Mouse (Mus musculus): ENCODE data around the gene Ttll1.
"Not testable (repeated sequence)": the region's sequence is repeated elsewhere in the genome, so short reads cannot be mapped to it uniquely, and the experiment has no call there.

The Ttll1 gene

GRCm38 (mm10) chr15:83523196-83523595 lies 12.5 kb upstream of the Ttll1 start:
- DNase-seq: no peak

- DNase-seq: no peak
Observed at GRCm38 (mm10) chr15:83520861-83521382, 10.2 kb upstream of the Ttll1 start.

DNA sequence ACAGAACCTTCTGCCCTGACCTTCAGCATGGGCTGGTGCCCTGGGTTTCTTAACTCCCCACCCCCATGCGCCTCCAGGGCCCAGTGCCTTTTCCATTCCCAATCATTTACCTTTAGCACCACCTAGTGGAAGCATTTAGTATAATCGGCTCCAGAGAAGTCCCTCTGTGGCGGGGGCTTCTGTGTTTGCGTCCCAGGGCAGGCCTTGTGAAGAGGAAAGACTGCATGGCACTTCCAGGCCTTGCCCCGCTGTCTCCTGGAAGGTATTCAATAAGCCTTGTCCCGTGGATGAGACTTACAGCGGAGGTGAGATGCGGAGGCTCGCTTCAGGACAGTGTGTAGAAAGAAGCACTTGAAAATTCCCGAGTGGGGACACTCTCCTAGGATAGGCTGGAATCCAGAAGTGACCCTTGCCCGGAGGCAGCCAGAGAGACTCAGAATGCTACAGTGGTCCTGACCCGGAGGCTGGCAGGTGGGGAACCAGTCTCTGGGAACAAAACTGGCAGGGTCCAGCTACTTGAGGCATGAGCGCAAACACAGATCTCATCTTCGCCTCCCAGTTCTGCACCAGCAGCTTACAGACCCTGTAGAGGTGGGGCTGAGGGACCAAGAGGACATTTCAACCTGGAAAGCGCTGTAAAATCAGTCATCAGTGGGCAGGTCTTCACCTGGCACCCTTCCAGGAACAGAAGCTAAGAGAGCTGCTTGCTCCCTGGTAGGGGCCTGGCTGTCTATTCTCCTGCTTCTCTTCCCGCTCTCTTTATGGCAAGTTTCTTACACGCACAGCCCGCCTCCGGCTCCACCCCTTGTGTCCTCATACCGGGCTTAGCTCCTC lies 7.7 kb upstream of the Ttll1 start:
- peak; percentile 56 for DNase-seq

- DNase-seq: no peak
Observed at GRCm38 (mm10) chr15:83515018-83515417, 4.3 kb upstream of the Ttll1 start.

GRCm38 (mm10) chr15:83512489-83513281 lies 2.0 kb upstream of the Ttll1 start:
- DNase-seq: no peak

DNA sequence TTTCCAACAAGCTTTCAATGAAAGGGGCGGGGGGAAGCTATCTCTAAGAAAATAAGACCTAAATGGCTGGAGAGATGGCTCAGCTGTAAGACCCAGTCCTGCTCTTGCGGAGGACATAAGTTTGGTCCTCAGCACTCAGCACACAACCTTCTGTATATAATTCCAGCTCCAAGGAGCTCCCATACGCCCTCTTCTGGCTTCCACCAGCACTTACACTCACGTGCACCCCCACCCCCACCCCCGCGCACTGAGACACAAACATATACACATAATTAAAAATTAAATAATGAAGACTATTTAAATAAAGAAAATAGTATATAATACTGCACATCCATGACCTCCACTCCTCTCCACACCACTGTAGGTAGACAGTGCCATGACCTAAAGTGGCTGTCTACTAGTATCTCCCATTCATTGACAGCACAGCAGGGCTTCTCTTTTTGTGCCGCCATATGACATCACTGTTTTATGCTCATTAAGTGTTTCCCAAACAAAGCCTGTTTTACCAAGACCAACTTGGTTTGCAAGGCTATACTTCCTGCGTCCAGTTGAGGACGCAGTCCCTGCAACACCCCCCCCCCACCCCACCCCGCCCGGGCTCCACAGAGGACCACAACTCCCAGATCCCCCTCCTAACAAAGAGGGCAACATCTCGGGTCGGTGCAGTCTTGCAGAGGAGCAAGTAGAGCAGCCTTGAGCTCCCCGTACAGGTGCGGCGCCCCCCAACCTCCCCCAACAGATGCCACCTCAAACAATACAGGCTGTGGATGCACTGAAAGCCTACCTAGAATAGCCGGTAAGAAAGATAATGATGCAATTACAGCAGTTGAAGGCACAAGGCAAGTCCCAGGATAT lies 516 bp downstream of the Ttll1 start:
- no peak for DNase-seq

DNA sequence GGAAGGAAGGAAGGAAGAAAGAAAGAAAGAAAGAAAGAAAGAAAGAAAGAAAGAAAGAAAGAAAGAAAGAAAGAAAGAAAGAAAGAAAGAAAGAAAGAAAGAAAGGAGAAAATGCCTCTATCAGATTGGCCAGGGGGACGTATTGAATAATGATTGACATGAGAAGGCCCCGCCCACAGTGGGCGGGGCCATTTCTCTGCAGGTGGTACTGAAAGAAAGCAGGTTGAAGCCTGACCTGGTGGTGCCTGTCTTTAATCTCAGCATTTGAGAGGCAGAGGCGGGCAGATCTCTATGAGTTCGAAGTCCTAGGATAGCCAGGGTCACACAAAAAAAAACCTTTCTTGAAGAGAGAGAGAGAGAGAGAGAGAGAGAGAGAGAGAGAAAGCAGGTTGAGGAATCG lies 9.2 kb downstream of the Ttll1 start:
- DNase-seq: not testable (repeated sequence)

- DNase-seq: peak; percentile 59
Observed at GRCm38 (mm10) chr15:83500352-83500751, 10.3 kb downstream of the Ttll1 start.

DNA sequence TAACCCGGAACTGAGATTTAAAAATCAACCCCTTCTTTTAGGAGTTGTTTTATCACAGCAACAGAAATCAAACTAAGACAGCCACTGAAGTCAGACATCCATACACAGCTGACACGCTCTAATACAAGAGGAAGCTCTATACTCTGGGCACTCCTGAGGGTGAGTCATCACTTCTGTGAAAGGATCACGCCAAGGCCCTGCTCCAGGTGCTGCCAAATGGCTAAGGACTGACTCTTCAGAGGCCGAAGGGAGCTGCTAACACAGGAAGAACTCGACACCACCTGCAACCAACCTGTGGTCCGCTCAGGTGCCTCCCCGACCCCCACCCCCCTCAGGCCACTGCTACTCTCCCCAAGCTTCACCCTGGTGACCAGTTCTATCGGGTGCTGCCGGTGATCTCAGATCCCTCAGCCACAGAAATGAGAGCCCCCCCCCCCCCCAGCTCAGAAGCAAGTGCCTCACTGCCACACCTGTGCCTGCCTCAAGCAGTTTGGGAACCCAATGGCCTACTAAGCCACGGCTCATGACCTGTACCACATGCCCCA lies 11.4 kb downstream of the Ttll1 start:
- DNase-seq: no peak

DNA sequence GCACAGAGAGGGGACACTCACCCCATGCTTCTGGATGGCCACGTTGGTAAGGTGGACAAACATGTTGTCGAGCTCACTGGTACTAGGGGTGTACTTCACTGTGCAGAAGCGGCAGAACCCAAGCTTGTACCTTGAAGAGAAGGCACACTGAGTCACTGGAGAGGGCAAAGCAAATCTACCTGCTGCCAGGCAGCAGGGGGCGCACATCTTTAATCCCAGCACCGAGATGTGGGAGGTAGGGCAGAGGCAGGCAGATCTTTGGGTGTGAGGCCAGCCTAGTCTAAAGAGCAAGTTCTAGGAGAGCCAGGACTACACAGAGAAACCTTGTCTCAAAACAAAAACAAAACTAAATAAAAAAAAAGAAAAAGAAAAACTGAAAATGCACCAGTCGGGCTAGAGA lies 13.4 kb downstream of the Ttll1 start:
- peak; percentile 18 for DNase-seq

GRCm38 (mm10) chr15:83495787-83496367 lies 14.8 kb downstream of the Ttll1 start:
- no peak for DNase-seq

GRCm38 (mm10) chr15:83495195-83495594 lies 15.5 kb downstream of the Ttll1 start:
- no peak for DNase-seq

- DNase-seq: no peak
Observed at GRCm38 (mm10) chr15:83494572-83494920, 16.1 kb downstream of the Ttll1 start.

- DNase-seq: no peak
Observed at GRCm38 (mm10) chr15:83493856-83494571, 16.7 kb downstream of the Ttll1 start.

DNA sequence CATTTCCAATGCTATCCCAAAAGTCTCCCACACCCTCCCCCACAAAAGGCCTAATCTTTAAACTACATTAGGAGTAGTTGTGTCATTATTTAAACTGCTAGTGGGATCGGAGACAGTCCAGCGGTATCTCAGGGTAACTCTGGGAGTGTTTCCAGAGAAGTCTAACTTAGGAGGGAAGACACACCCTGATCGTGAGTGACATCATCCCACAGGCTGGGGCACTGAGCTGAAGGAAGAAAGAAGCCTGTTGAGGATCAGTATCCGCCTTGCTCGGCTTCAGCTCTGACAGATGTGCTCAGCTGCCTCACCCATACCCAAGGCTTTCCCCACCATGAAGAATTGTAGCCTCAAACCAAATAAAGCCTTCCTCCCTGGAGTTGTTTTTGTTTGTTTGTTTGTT lies 18.8 kb downstream of the Ttll1 start:
- no peak for DNase-seq

GRCm38 (mm10) chr15:83489471-83489870 lies 21.2 kb downstream of the Ttll1 start:
- no peak for DNase-seq

DNA sequence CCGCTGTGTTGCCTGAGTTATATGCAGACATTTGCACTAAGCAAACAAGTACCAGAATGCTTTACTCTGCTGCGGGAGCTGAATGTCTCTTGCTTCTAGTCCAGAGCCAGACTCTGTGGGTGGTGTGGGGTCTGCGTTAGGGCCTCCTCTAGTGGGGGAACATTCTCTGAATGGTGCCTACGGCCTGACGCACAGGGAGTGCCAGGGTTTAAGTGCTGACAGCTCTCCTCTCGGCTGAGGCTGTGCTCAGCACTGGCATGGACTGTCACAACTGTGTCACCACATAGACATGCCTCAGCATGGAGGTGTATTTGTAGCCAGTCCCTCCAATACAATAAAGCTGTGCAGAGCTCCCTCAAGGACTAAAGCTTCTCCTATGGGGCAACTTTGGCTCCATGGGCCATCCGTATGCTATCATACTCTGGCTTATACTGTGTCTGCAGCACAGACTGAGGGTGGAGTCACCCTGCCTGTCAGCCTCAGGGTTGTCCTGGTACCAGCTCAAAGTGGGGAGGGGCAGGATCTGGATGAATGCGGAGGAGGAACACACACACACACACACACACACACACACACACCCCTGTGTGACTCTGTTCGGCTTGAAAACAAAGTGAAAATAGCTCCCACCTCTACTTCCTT lies 23.1 kb downstream of the Ttll1 start:
- DNase-seq: no peak

DNA sequence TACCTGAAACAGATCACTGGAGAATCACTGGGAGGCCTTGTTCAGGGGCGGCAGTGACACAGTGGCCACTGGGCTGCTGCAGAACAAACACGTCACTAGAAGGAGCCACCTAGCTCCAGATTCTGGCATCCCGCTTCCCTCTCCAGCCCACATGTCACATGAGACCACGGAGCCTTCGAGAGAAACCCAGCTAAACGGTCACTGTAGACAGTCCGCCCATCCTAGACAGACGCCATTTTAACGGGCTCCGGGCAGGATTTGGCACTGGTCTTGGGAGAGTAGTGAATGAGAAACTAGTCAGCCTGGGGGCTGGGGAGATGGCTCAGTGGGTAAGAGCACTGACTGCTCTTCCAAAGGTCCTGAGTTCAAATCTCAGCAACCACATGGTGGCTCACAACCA lies 26.4 kb downstream of the Ttll1 start:
- no peak for DNase-seq

DNA sequence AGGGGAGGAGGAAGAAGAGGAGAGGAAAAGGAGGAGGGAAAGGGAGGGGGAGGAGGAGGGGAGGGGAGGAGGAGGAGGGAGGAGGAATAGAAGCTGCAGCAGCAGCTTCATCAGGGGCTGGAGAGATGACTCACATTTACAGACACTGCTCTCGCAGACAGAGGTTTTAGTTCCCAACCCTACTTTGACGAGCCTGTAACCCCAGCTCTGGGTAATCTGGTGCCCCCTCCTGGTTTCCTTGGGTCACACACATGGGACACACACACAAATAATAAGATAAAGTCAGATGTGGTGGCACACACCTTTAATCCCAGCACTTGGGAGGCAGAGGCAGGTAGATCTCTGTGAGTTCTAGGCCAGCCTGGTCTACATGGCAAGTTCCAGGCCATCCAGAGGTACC lies 27.2 kb downstream of the Ttll1 start:
- DNase-seq: peak; percentile 38

DNA sequence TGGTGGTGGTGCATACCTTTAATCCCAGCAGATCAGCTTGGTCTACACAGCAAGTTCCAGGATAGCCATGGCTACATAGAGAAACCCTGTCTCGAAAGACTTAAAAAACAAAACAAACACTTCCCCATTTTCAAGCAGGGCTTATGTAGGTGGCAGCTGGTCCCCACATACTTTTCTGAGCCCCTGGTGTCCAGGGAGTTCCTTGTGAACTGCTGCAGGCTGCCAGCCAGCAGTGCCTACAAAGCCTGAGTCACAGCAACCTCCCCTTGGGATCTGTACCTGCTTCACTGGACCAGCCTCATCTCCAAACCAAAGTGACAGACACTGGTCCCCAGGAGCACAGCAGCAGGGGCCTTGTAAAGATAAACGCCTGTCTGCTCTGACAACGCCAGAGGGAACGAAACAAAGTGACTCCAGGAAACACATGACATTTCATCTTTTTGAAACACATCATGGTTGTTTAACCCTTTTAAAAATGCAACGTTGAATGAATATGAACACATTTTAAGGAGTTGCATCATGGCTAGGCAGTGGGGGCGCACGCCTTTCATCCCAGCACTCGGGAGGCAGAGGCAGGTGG lies 28.0 kb downstream of the Ttll1 start:
- no peak for DNase-seq

Measured in thymus, postnatal 25 days (tissue).